Mouse (Mus musculus) retina, adult 2 months (tissue): Measurements from ENCODE around the gene Stx1a.

Source experiments
- DNase-seq: peaks from one replicate; pipeline ENCODE4 v3.0.0-alpha.2; 2012; ENCODE audit warnings: low read depth, low spot score

The Stx1a gene

GRCm38 (mm10) chr5:135007802-135008571 is 15.3 kb upstream of the Stx1a start:
- DNase-seq = no peak

GRCm38 (mm10) chr5:135008671-135009589 is 14.4 kb upstream of the Stx1a start, which contains the start of gene Abhd11:
Abhd11 (plus strand) TSS chr5:135009152.
- DNase-seq = peak; percentile 99

- peak; percentile 65 for DNase-seq
Measured at GRCm38 (mm10) chr5:135009590-135010319, 13.5 kb upstream of the Stx1a start.

GRCm38 (mm10) chr5:135010320-135010709 is 13.0 kb upstream of the Stx1a start:
- DNase-seq = no peak

- DNase-seq = no peak
Measured at GRCm38 (mm10) chr5:135010841-135011743, 12.2 kb upstream of the Stx1a start.

- no peak for DNase-seq
Measured at GRCm38 (mm10) chr5:135011809-135012613, 11.3 kb upstream of the Stx1a start.

GRCm38 (mm10) chr5:135012671-135013441 is 10.4 kb upstream of the Stx1a start:
- DNase-seq = no peak

GRCm38 (mm10) chr5:135015497-135015896 is 7.8 kb upstream of the Stx1a start:
- peak; percentile 66 for DNase-seq

- no peak for DNase-seq
Measured at GRCm38 (mm10) chr5:135016224-135016759, 7.0 kb upstream of the Stx1a start.

GRCm38 (mm10) chr5:135021814-135022213 is 1.5 kb upstream of the Stx1a start:
- DNase-seq = no peak

- no peak for DNase-seq
Measured at GRCm38 (mm10) chr5:135024665-135025224, 1.5 kb downstream of the Stx1a start.

- DNase-seq = no peak
Measured at GRCm38 (mm10) chr5:135025899-135026298, 2.6 kb downstream of the Stx1a start.

GRCm38 (mm10) chr5:135029007-135029854 is 5.9 kb downstream of the Stx1a start:
- no peak for DNase-seq

GRCm38 (mm10) chr5:135032581-135032980 is 9.3 kb downstream of the Stx1a start:
- DNase-seq = no peak

- DNase-seq = no peak
Measured at GRCm38 (mm10) chr5:135034593-135034992, 11.3 kb downstream of the Stx1a start.

- no peak for DNase-seq
Measured at GRCm38 (mm10) chr5:135035608-135036359, 12.5 kb downstream of the Stx1a start.

- no peak for DNase-seq
Measured at GRCm38 (mm10) chr5:135037946-135038345, 14.7 kb downstream of the Stx1a start.
